Mouse (Mus musculus): Measurements from ENCODE around the gene Dpp6. TPM values are rescaled to one million over a fixed set of nuclear protein-coding genes. Genes with fewer than 3 reads are reported as not detected.

Gene Dpp6
- polyA plus RNA-seq, 1 experiment from 2014 or later, result 88.3 TPM

GRCm38 (mm10) chr5:27206213-27206612, 389.2 kb downstream of the Dpp6 start:
- no peak overlapping the region for H3K4me2 ChIP-seq
- no peaks in the 10 kb centered on the region for H3K36me3 ChIP-seq
- H3K9me3 ChIP-seq (replicated peaks), result no peaks in the 10 kb centered on the region
- 90% methylated on average over 7 of the region's 7 CpGs for WGBS
- no peak for ATAC-seq (ENCODE audit: low FRiP score)
- no peaks in the 10 kb centered on the region for H3K27me3 ChIP-seq (replicated peaks)
- H3K4me1 ChIP-seq, result no peaks in the 10 kb centered on the region
- no peak overlapping the region for H3K9ac ChIP-seq (replicated peaks)
- no peak overlapping the region for H3K4me3 ChIP-seq (replicated peaks)
- no peak overlapping the region for H3K27ac ChIP-seq (replicated peaks)

- H3K4me2 ChIP-seq, result no peak overlapping the region
- no peaks in the 10 kb centered on the region for H3K36me3 ChIP-seq
- H3K9ac ChIP-seq (replicated peaks), result no peak overlapping the region
- no peak overlapping the region for H3K27ac ChIP-seq (replicated peaks)
- H3K4me1 ChIP-seq, result no peaks in the 10 kb centered on the region
- no peak for ATAC-seq (ENCODE audit: low FRiP score)
- H3K4me3 ChIP-seq (replicated peaks), result no peak overlapping the region
- no peaks in the 10 kb centered on the region for H3K9me3 ChIP-seq (replicated peaks)
- 90% methylated on average over 2 of the region's 2 CpGs for WGBS
- H3K27me3 ChIP-seq (replicated peaks), result no peaks in the 10 kb centered on the region
Measured at GRCm38 (mm10) chr5:27220116-27220515, 403.1 kb downstream of the Dpp6 start.

GRCm38 (mm10) chr5:27242078-27242477, 425.1 kb downstream of the Dpp6 start:
- Histone ChIP-seq H3K27me3 (replicated peaks) (no peaks in the 10 kb centered on the region), H3K4me2 (no peak overlapping the region), H3K36me3 (no peaks in the 10 kb centered on the region), H3K27ac (replicated peaks) (no peak overlapping the region), H3K9me3 (replicated peaks) (no peaks in the 10 kb centered on the region), H3K4me1 (peaks cover 2% of the 10 kb centered on the region; the same call in 1 of the 2 replicates), H3K4me3 (replicated peaks) (no peak overlapping the region), H3K9ac (replicated peaks) (no peak overlapping the region)
- WGBS, result 67% methylated on average over 3 of the region's 3 CpGs
- no peak for ATAC-seq (ENCODE audit: low FRiP score)

GRCm38 (mm10) chr5:27243226-27243625, 426.2 kb downstream of the Dpp6 start:
- no peak overlapping the region for H3K9ac ChIP-seq (replicated peaks)
- H3K4me1 ChIP-seq, result peaks cover 2% of the 10 kb centered on the region; the same call in 1 of the 2 replicates
- no peaks in the 10 kb centered on the region for H3K36me3 ChIP-seq
- no peak overlapping the region for H3K4me2 ChIP-seq
- H3K27ac ChIP-seq (replicated peaks), result no peak overlapping the region
- no peak overlapping the region for H3K4me3 ChIP-seq (replicated peaks)
- H3K9me3 ChIP-seq (replicated peaks), result no peaks in the 10 kb centered on the region
- ATAC-seq (ENCODE audit: low FRiP score), result no peak
- WGBS, result 91% methylated on average over 1 of the region's 1 CpGs
- H3K27me3 ChIP-seq (replicated peaks), result no peaks in the 10 kb centered on the region

- no peak overlapping the region for H3K4me3 ChIP-seq (replicated peaks)
Measured at GRCm38 (mm10) chr5:27247793-27248192, 430.8 kb downstream of the Dpp6 start.

GRCm38 (mm10) chr5:27248685-27249084, 431.7 kb downstream of the Dpp6 start:
- WGBS, result 83% methylated on average over 2 of the region's 2 CpGs
- no peak overlapping the region for H3K27ac ChIP-seq (replicated peaks)
- H3K4me1 ChIP-seq, result peaks cover 4% of the 10 kb centered on the region; the same call in 1 of the 2 replicates
- no peak overlapping the region for H3K4me2 ChIP-seq
- no peak overlapping the region for H3K4me3 ChIP-seq (replicated peaks)
- no peak for ATAC-seq (ENCODE audit: low FRiP score)
- no peaks in the 10 kb centered on the region for H3K36me3 ChIP-seq
- no peaks in the 10 kb centered on the region for H3K27me3 ChIP-seq (replicated peaks)
- no peaks in the 10 kb centered on the region for H3K9me3 ChIP-seq (replicated peaks)
- no peak overlapping the region for H3K9ac ChIP-seq (replicated peaks)

More at GRCm38 (mm10) chr5:27247793-27248192, 430.8 kb downstream of the Dpp6 start:
- no peak overlapping the region for H3K27ac ChIP-seq (replicated peaks)
- ATAC-seq (ENCODE audit: low FRiP score), result no peak
- no peaks in the 10 kb centered on the region for H3K36me3 ChIP-seq
- no peak overlapping the region for H3K4me2 ChIP-seq
- H3K9me3 ChIP-seq (replicated peaks), result no peaks in the 10 kb centered on the region
- H3K9ac ChIP-seq (replicated peaks), result no peak overlapping the region
- H3K4me1 ChIP-seq, result peaks cover 4% of the 10 kb centered on the region; the same call in 1 of the 2 replicates
- no peaks in the 10 kb centered on the region for H3K27me3 ChIP-seq (replicated peaks)
- 96% methylated on average over 3 of the region's 3 CpGs for WGBS

GRCm38 (mm10) chr5:27249951-27250350, 432.9 kb downstream of the Dpp6 start:
- no peak overlapping the region for H3K4me2 ChIP-seq
- no peak overlapping the region for H3K4me3 ChIP-seq (replicated peaks)
- no peaks in the 10 kb centered on the region for H3K9me3 ChIP-seq (replicated peaks)
- 55% methylated on average over 4 of the region's 4 CpGs for WGBS
- H3K27me3 ChIP-seq (replicated peaks), result no peaks in the 10 kb centered on the region
- H3K9ac ChIP-seq (replicated peaks), result no peak overlapping the region
- H3K27ac ChIP-seq (replicated peaks), result no peak overlapping the region
- no peak for ATAC-seq (ENCODE audit: low FRiP score)
- no peaks in the 10 kb centered on the region for H3K36me3 ChIP-seq
- H3K4me1 ChIP-seq, result peaks cover 4% of the 10 kb centered on the region; the same call in 1 of the 2 replicates

- Histone ChIP-seq H3K4me1 (peaks cover 4% of the 10 kb centered on the region; the same call in 1 of the 2 replicates), H3K36me3 (no peaks in the 10 kb centered on the region), H3K27ac (replicated peaks) (no peak overlapping the region), H3K27me3 (replicated peaks) (no peaks in the 10 kb centered on the region), H3K4me2 (no peak overlapping the region), H3K9ac (replicated peaks) (no peak overlapping the region), H3K4me3 (replicated peaks) (no peak overlapping the region), H3K9me3 (replicated peaks) (no peaks in the 10 kb centered on the region)
- ATAC-seq (ENCODE audit: low FRiP score), result no peak
- 94% methylated on average over 3 of the region's 3 CpGs for WGBS
Measured at GRCm38 (mm10) chr5:27250906-27251305, 433.9 kb downstream of the Dpp6 start.

- Histone ChIP-seq H3K4me3 (replicated peaks) (no peak overlapping the region), H3K27ac (replicated peaks) (no peak overlapping the region), H3K9ac (replicated peaks) (no peak overlapping the region), H3K9me3 (replicated peaks) (no peaks in the 10 kb centered on the region), H3K4me2 (no peak overlapping the region), H3K4me1 (peaks cover 4% of the 10 kb centered on the region; the same call in 1 of the 2 replicates), H3K27me3 (replicated peaks) (no peaks in the 10 kb centered on the region), H3K36me3 (no peaks in the 10 kb centered on the region)
- no peak for ATAC-seq (ENCODE audit: low FRiP score)
Measured at GRCm38 (mm10) chr5:27251361-27251760, 434.4 kb downstream of the Dpp6 start.

GRCm38 (mm10) chr5:27255247-27255646, 438.2 kb downstream of the Dpp6 start:
- ATAC-seq (ENCODE audit: low FRiP score), result no peak
- Histone ChIP-seq H3K27me3 (replicated peaks) (no peaks in the 10 kb centered on the region), H3K4me1 (no peaks in the 10 kb centered on the region), H3K36me3 (no peaks in the 10 kb centered on the region), H3K9ac (replicated peaks) (no peak overlapping the region), H3K4me2 (no peak overlapping the region), H3K9me3 (replicated peaks) (no peaks in the 10 kb centered on the region), H3K27ac (replicated peaks) (no peak overlapping the region), H3K4me3 (replicated peaks) (no peak overlapping the region)
- 70% methylated on average over 2 of the region's 2 CpGs for WGBS

GRCm38 (mm10) chr5:27258636-27259035, 441.6 kb downstream of the Dpp6 start:
- H3K4me1 ChIP-seq, result peaks cover 25% of the 10 kb centered on the region
- no peaks in the 10 kb centered on the region for H3K27me3 ChIP-seq (replicated peaks)
- H3K4me2 ChIP-seq, result no peak overlapping the region
- H3K9ac ChIP-seq (replicated peaks), result no peak overlapping the region
- no peak overlapping the region for H3K27ac ChIP-seq (replicated peaks)
- H3K36me3 ChIP-seq, result no peaks in the 10 kb centered on the region
- ATAC-seq (ENCODE audit: low FRiP score), result no peak
- H3K9me3 ChIP-seq (replicated peaks), result no peaks in the 10 kb centered on the region
- WGBS, result 94% methylated on average over 3 of the region's 3 CpGs
- no peak overlapping the region for H3K4me3 ChIP-seq (replicated peaks)

- 5% methylated on average over 27 of the region's 27 CpGs for WGBS
- Histone ChIP-seq H3K36me3 (no peaks in the 10 kb centered on the region), H3K27me3 (replicated peaks) (no peaks in the 10 kb centered on the region), H3K9ac (replicated peaks) (peak overlapping the region; percentile 58), H3K4me3 (replicated peaks) (peak overlapping the region; percentile 48), H3K4me2 (peak overlapping the region; percentile 70), H3K27ac (replicated peaks) (peak overlapping the region; percentile 91), H3K4me1 (peaks cover 45% of the 10 kb centered on the region), H3K9me3 (replicated peaks) (no peaks in the 10 kb centered on the region)
- ATAC-seq (ENCODE audit: low FRiP score), result peak; percentile 93
Measured at GRCm38 (mm10) chr5:27261746-27262727, 445.0 kb downstream of the Dpp6 start.
